Mouse (Mus musculus) heart, postnatal 25 days (tissue): Measurements from ENCODE around the gene Gm3402. TPM values are rescaled to one million over a fixed set of nuclear protein-coding genes. Genes with fewer than 3 reads are reported as not detected.
"Not testable (repeated sequence)": the region's sequence is repeated elsewhere in the genome, so short reads cannot be mapped to it uniquely, and the experiment has no call there.

ENCODE experiments used
- DNase-seq: peaks from one replicate; pipeline ENCODE4 v3.0.0; 2022; ENCODE audit warnings: low spot score
- intact Hi-C: fragments of 180-260 bp; cut with DNase I; formaldehyde crosslinking; loops from one replicate; pipeline ENCODE4 v1.15.1; 2025
- total RNA-seq, 2 experiments: library from RNA; stranded (reverse); gene quantifications; 2 replicates each; pipeline ENCODE4 v1.2.3; 2021

Gm3402 gene
- not detected for total RNA-seq

GRCm38 (mm10) chr5:146513823-146514222 is at the start of gene Gm3402:
TSS of gene Gm3402 (plus strand) at chr5:146514123.
- DNase-seq, intact Hi-C loops: not testable (repeated sequence)

- intact Hi-C loops = no loop called here
- no peak for DNase-seq
Observed at GRCm38 (mm10) chr5:146466663-146467062, 47.3 kb upstream of the Gm3402 start.

GRCm38 (mm10) chr5:146468311-146468710 is 45.6 kb upstream of the Gm3402 start:
- intact Hi-C loops = no loop called here
- no peak for DNase-seq

- intact Hi-C loops = no loop called here
- DNase-seq = no peak
Observed at GRCm38 (mm10) chr5:146470821-146471220, 43.1 kb upstream of the Gm3402 start.

- intact Hi-C loops = no loop called here
- no peak for DNase-seq
Observed at GRCm38 (mm10) chr5:146471311-146471710, 42.6 kb upstream of the Gm3402 start.

GRCm38 (mm10) chr5:146471821-146472220 is 42.1 kb upstream of the Gm3402 start:
- DNase-seq = no peak
- intact Hi-C loops = no loop called here

- intact Hi-C loops = loop anchor here (5.0 kb wide), 1 partner anchor 142 kb away; no protein-coding TSS in a partner anchor
- not testable (repeated sequence) for DNase-seq
Observed at GRCm38 (mm10) chr5:146479564-146479963, 34.4 kb upstream of the Gm3402 start.

GRCm38 (mm10) chr5:146481665-146482064 is 32.3 kb upstream of the Gm3402 start, which contains the start of gene Gm6408:
TSS of gene Gm6408 (plus strand) at chr5:146481965.
- intact Hi-C loops, DNase-seq: not testable (repeated sequence)

- intact Hi-C loops, DNase-seq: not testable (repeated sequence)
Observed at GRCm38 (mm10) chr5:146488959-146489358, 25.0 kb upstream of the Gm3402 start.

- DNase-seq, intact Hi-C loops: not testable (repeated sequence)
Observed at GRCm38 (mm10) chr5:146491063-146491462, 22.9 kb upstream of the Gm3402 start, which contains the start of gene Gm6370. TSS of gene Gm6370 (plus strand) at chr5:146491363.

GRCm38 (mm10) chr5:146502099-146502498 is 11.8 kb upstream of the Gm3402 start, which contains the start of gene 4930449I24Rik:
TSS of gene 4930449I24Rik (plus strand) at chr5:146502399.
- DNase-seq, intact Hi-C loops: not testable (repeated sequence)

GRCm38 (mm10) chr5:146525501-146525900 is 11.6 kb downstream of the Gm3402 start, which contains the start of gene Gm3404:
TSS of gene Gm3404 (plus strand) at chr5:146525801.
- DNase-seq, intact Hi-C loops: not testable (repeated sequence)

- DNase-seq, intact Hi-C loops: not testable (repeated sequence)
Observed at GRCm38 (mm10) chr5:146537347-146537746, 23.4 kb downstream of the Gm3402 start, which contains the start of gene Gm3409. TSS of gene Gm3409 (plus strand) at chr5:146537647.

GRCm38 (mm10) chr5:146555836-146556235 is 41.9 kb downstream of the Gm3402 start, which contains the start of gene Gm3415:
TSS of gene Gm3415 (plus strand) at chr5:146556136.
- DNase-seq, intact Hi-C loops: not testable (repeated sequence)

GRCm38 (mm10) chr5:146564259-146564658 is 50.3 kb downstream of the Gm3402 start:
- DNase-seq = no peak
- intact Hi-C loops = no loop called here

Other genes with a start within 250 kb of the Gm3402 start
- under 1 TPM; 0.44 to 0.48 TPM for gene Wasf3, start 129.1 kb upstream of the Gm3402 start, total RNA-seq
- gene Gm6408, start 32.2 kb upstream of the Gm3402 start, total RNA-seq = not detected
- not detected for gene Gm6370, start 22.8 kb upstream of the Gm3402 start, total RNA-seq
- gene 4930449I24Rik, start 11.7 kb upstream of the Gm3402 start, total RNA-seq = not detected
- gene Gm3404, start 11.7 kb downstream of the Gm3402 start, total RNA-seq = not detected
- not detected for gene Gm3409, start 23.5 kb downstream of the Gm3402 start, total RNA-seq
- gene Gm3415, start 42.0 kb downstream of the Gm3402 start, total RNA-seq = not detected
- under 1 TPM in 1 of 2 experiments, not detected in 1; 0.11 TPM for gene Gpr12, start 71.1 kb downstream of the Gm3402 start, total RNA-seq